Comparison of ENCODE assay signal across 10 mouse cellular contexts in the genomic region with DNA sequence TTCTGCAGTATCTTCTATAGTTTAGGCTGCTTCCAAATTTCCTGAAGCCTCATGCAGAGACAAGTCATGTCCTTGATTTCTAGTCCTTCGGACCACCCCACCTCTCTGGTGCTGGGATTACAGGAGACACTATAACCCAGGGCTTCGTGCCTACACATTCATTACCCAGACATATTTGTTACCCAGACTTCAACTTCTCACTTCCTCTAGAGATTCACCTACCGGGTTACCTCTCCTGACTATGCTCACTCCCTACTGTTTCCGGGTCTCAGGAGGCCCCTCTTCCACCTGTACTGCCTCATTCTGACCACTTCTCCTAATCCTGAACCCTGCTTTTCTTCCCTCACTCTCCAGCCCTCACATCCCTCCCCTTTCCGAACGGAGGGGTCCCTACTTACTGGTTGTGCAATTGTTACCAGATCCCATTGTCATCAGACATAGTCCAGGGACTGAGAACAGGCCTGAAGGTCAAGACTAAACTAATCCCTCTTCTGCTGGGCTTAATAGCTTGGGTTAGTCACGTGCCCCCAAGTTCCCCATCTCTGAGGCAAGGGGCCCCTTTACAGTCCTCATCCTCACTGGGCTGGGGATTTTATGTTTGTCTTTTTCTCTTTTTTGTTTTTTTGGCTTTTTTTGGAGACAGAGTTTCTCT. TPM values are rescaled to one million over a fixed set of nuclear protein-coding genes. Genes with fewer than 3 reads are reported as not detected.
DNase-seq lines count a peak whose midpoint lies in the region; ATAC-seq lines count a peak whose summit lies in the region.
"Had no signal": no experiment of that assay in that cellular context is flagged by ENCODE, and none has a peak within 500 bp of the region (broad histone marks: within the 10 kb centered on the region; RNA-seq: fewer than 3 reads in every experiment).

A gene (minus strand): TSS at position 481 of the 652 bp plus-strand sequence.

- no peaks in the 10 kb centered on the region for H3K36me3 ChIP-seq in midbrain, embryonic 11.5 days (ENCODE audit: control insufficient read depth, insufficient read depth, low read length)
- H3K36me3 ChIP-seq in midbrain, embryonic 16.5 days (ENCODE audit: control insufficient read depth, insufficient read depth, low read length), result no peaks in the 10 kb centered on the region
- no peaks in the 10 kb centered on the region for H3K36me3 ChIP-seq in intestine, embryonic 16.5 days (ENCODE audit: control insufficient read depth, insufficient read depth, low read length)

- H3K9me3 ChIP-seq in midbrain, embryonic 11.5 days (ENCODE audit: control insufficient read depth, low read length), result no peaks in the 10 kb centered on the region
- no peaks in the 10 kb centered on the region for H3K9me3 ChIP-seq in midbrain, embryonic 16.5 days (replicated peaks; ENCODE audit: control insufficient read depth, low read length, poor library complexity, severe bottlenecking)
- no peaks in the 10 kb centered on the region for H3K9me3 ChIP-seq in intestine, embryonic 16.5 days (ENCODE audit: control insufficient read depth, low read length)

- DNase-seq in heart, adult 11 months, result peak; percentile 93
- no peak for DNase-seq in heart, postnatal 25 days (ENCODE audit: low spot score)
- DNase-seq in midbrain, embryonic 11.5 days (ENCODE audit: low spot score, missing footprints), result no peak
- no peak for DNase-seq in cerebellum, postnatal 36 days
- no peak for DNase-seq in spleen, adult 18-20 months
- DNase-seq: adrenal gland, postnatal 25 days; kidney, adult 18-20 months had no signal

- H3K9ac ChIP-seq in midbrain, embryonic 11.5 days (ENCODE audit: low read length), result no peak within 1 kb of the TSS
- H3K9ac ChIP-seq in midbrain, embryonic 16.5 days (ENCODE audit: low read depth, low read length), result no peak within 1 kb of the TSS
- H3K9ac ChIP-seq in intestine, embryonic 16.5 days (ENCODE audit: low read depth, low read length), result no peak within 1 kb of the TSS

- peaks cover 6% of the 10 kb centered on the region; the same call in 1 of the 2 replicates for H3K4me1 ChIP-seq in midbrain, embryonic 11.5 days (ENCODE audit: control insufficient read depth, insufficient read depth, low read length)
- H3K4me1 ChIP-seq in midbrain, embryonic 16.5 days (ENCODE audit: control insufficient read depth, insufficient read depth, low read length), result no peaks in the 10 kb centered on the region; the same call in 1 of the 2 replicates
- H3K4me1 ChIP-seq in intestine, embryonic 16.5 days (ENCODE audit: control insufficient read depth, insufficient read depth, low read length), result no peaks in the 10 kb centered on the region; the same call in 1 of the 2 replicates

- whole genome bisulfite sequencing in midbrain, embryonic 11.5 days, result 68% methylated on average over 7 of the region's 7 CpGs
- 59% methylated on average over 7 of the region's 7 CpGs for WGBS in midbrain, embryonic 16.5 days
- WGBS in intestine, embryonic 16.5 days, result 66% methylated on average over 7 of the region's 7 CpGs

- intact Hi-C loops in heart, postnatal 25 days (cut with DNase I), result no loop called here

- no peak within 1 kb of the TSS for H3K4me2 ChIP-seq in midbrain, embryonic 11.5 days
- no peak within 1 kb of the TSS for H3K4me2 ChIP-seq in midbrain, embryonic 16.5 days (ENCODE audit: low read length)
- H3K4me2 ChIP-seq in intestine, embryonic 16.5 days (ENCODE audit: low read depth, low read length), result no peak within 1 kb of the TSS

- no peak within 1 kb of the TSS for H3K27ac ChIP-seq in midbrain, embryonic 11.5 days (ENCODE audit: low read depth, low read length)
- no peak within 1 kb of the TSS for H3K27ac ChIP-seq in midbrain, embryonic 16.5 days (ENCODE audit: low read length)
- H3K27ac ChIP-seq in intestine, embryonic 16.5 days (ENCODE audit: low read length), result no peak within 1 kb of the TSS

- H3K27me3 ChIP-seq in midbrain, embryonic 11.5 days (ENCODE audit: control insufficient read depth, insufficient read depth, low read length), result no peaks in the 10 kb centered on the region
- H3K27me3 ChIP-seq in midbrain, embryonic 16.5 days (ENCODE audit: control insufficient read depth, insufficient read depth, low read depth, low read length), result no peaks in the 10 kb centered on the region
- H3K27me3 ChIP-seq in intestine, embryonic 16.5 days (replicated peaks; ENCODE audit: control insufficient read depth, insufficient read depth, low read length), result no peaks in the 10 kb centered on the region

- ATAC-seq in midbrain, embryonic 11.5 days (ENCODE audit: low FRiP score), result no peak
- no peak for ATAC-seq in midbrain, embryonic 16.5 days
- no peak for ATAC-seq in intestine, embryonic 16.5 days
- ATAC-seq in neutrophil, adult 5-6 weeks (ENCODE audit: extremely low read depth, insufficient number of reproducible peaks, low FRiP score, poor library complexity, severe bottlenecking), result no peak

- H3K4me3 ChIP-seq in midbrain, embryonic 11.5 days (ENCODE audit: low read depth, low read length), result no peak within 1 kb of the TSS
- no peak within 1 kb of the TSS for H3K4me3 ChIP-seq in midbrain, embryonic 16.5 days (ENCODE audit: low read depth, low read length)
- no peak within 1 kb of the TSS for H3K4me3 ChIP-seq in intestine, embryonic 16.5 days (ENCODE audit: low read length)

RNA-seq across cellular contexts. Expression of the gene that starts here (rescaled TPM):
- 1 to 10 TPM; 2.7 to 5.3 TPM for total RNA-seq in heart, postnatal 25 days (2021)
- 7.8 and 10.2 TPM in 2 replicates for polyA plus RNA-seq in midbrain, embryonic 11.5 days (2014; fragmentation: Nextera tagmentation; extraction: Ambion mirVana)
- 4.7 and 5.9 TPM in 2 replicates for polyA plus RNA-seq in midbrain, embryonic 16.5 days (2015; fragmentation: Nextera tagmentation; extraction: Ambion mirVana)
- polyA plus RNA-seq in intestine, embryonic 16.5 days (2015; fragmentation: Nextera tagmentation; extraction: Ambion mirVana), result 16.9 and 17.1 TPM in 2 replicates
- total RNA-seq in neutrophil, adult 5-6 weeks (2017), result 534 and 685 TPM in 2 replicates

Comparison
In these comparisons a context has a peak if more than half of its experiments do, and no peak if none do; other contexts are left out.
1. RNA of the gene that starts here (total RNA-seq): 534 to 685 TPM in neutrophil, adult 5-6 weeks; 2.7 to 5.3 TPM in heart, postnatal 25 days; every median in the first group is over 10 times any median in the second.